Mouse (Mus musculus) heart, postnatal 0 days (tissue): Measurements from ENCODE around the gene Gm20708. TPM values are rescaled to one million over a fixed set of nuclear protein-coding genes. Genes with fewer than 3 reads are reported as not detected.

Experiments
- ATAC-seq: fragments of 200-750 bp; cut with Nextera tagmentation; 2 replicates; pipeline ENCODE4 v1.8.0; 2017; ENCODE audit warnings: low read depth, moderate number of reproducible peaks, moderate library complexity; ENCODE audit not compliant: insufficient read depth
- DNase-seq: peaks from one replicate; pipeline ENCODE4 v3.0.0-alpha.2; 2016; ENCODE audit warnings: low spot score
- H3K27ac ChIP-seq: fragments of 300-500 bp; sonication (generic); 2 replicates; pipeline ENCODE4 v1.5.1; 2014; ENCODE audit warnings: low read depth, mild to moderate bottlenecking
- H3K27me3 ChIP-seq: fragments of 300-500 bp; sonication (generic); 2 replicates; pipeline ENCODE4 v1.6.1; 2014; ENCODE audit warnings: low read length, mixed read lengths; ENCODE audit not compliant: control insufficient read depth, insufficient read depth
- H3K36me3 ChIP-seq: fragments of 300-500 bp; sonication (generic); replicated peaks from 2 replicates; pipeline ENCODE4 v1.6.1; 2014; ENCODE audit warnings: low read length, mixed read lengths; ENCODE audit not compliant: control insufficient read depth, insufficient read depth
- H3K4me1 ChIP-seq: fragments of 300-500 bp; sonication (generic); 2 replicates; pipeline ENCODE4 v1.6.1; 2014; ENCODE audit warnings: antibody characterized with exemption; ENCODE audit not compliant: control insufficient read depth, insufficient read depth
- H3K4me2 ChIP-seq: fragments of 300-500 bp; sonication (generic); 2 replicates; pipeline ENCODE4 v1.6.1; 2014; ENCODE audit warnings: low read depth, mild to moderate bottlenecking, low read length, moderate library complexity
- H3K4me3 ChIP-seq: fragments of 300-500 bp; sonication (generic); 2 replicates; pipeline ENCODE4 v1.5.1; 2014; ENCODE audit warnings: low read depth, low read length
- H3K9ac ChIP-seq: fragments of 300-500 bp; sonication (generic); replicated peaks from 2 replicates; pipeline ENCODE4 v1.6.1; 2014; ENCODE audit warnings: low read depth, low read length, mixed read lengths
- H3K9me3 ChIP-seq: fragments of 300-500 bp; sonication (generic); replicated peaks from 2 replicates; pipeline ENCODE4 v1.6.1; 2016; ENCODE audit warnings: low read length; ENCODE audit not compliant: control insufficient read depth
- CTCF ChIP-seq: IDR thresholded peaks from 2 replicates; pipeline ENCODE4 v1.5.1; 2016; ENCODE audit warnings: antibody characterized with exemption, control low read depth, low read depth
- EP300 ChIP-seq: IDR thresholded peaks from 2 replicates; pipeline ENCODE4 v1.6.1; 2016; ENCODE audit warnings: antibody characterized with exemption, low read depth
- WGBS: fragments of 180-500 bp; shearing (Covaris S2); extraction: QIAGEN DNeasy Blood & Tissue Kit; methylation state at CpG from one replicate; pipeline ENCODE4 v1.1.7; 2014; 5-methylcytosine and 5-hydroxymethylcytosine counted together
- polyA plus RNA-seq: library from polyadenylated mRNA; unstranded; fragments of >200 nt; fragmentation: Nextera tagmentation; extraction: Ambion mirVana; gene quantifications from 2 replicates; pipeline ENCODE4 v1.2.1, GENCODE M21; 2015
- total RNA-seq: library from RNA; depleted of rRNA; stranded (reverse); fragments of >200 nt; gene quantifications from 2 replicates; pipeline ENCODE4 v1.2.3, GENCODE M21; 2014; ENCODE audit warnings: low replicate concordance

Gm20708 gene
- total and polyA plus RNA-seq, 2 experiments from 2014 or later, result 0.68 to 2.6 TPM

DNA sequence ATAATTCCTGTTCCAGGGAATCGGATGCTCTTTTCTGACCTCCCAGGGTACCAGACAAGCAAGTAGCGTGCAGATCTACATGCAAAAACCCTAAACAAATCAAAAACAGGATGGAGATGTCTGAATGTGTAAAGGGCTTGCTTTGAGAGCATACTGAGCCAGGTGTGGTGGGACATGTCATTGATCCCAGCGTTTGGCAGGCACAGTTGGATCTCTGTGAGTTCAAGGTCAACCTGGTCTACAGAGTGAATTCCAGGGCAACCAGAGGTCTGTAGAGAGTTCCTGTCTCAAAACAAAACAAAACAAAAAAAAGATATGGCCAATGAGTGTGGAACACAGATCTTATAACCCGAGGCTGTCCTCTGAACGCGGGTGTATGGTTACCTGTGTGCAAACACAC is 13.9 kb downstream of the Gm20708 start:
- Histone ChIP-seq H3K9me3 (no peaks in the 10 kb centered on the region), H3K36me3 (peaks cover 25% of the 10 kb centered on the region; the same call in 1 of the 2 replicates), H3K4me1 (peaks cover 65% of the 10 kb centered on the region), H3K27me3 (no peaks in the 10 kb centered on the region), H3K27ac (peak overlapping the region; percentile 79), H3K4me2 (no peak overlapping the region), H3K4me3 (no peak overlapping the region), H3K9ac (no peak overlapping the region)
- no peak for DNase-seq
- no peak for ATAC-seq
- 81% methylated on average over 6 of the region's 6 CpGs for WGBS
- no peak for TF ChIP-seq CTCF
- no peak for TF ChIP-seq EP300

DNA sequence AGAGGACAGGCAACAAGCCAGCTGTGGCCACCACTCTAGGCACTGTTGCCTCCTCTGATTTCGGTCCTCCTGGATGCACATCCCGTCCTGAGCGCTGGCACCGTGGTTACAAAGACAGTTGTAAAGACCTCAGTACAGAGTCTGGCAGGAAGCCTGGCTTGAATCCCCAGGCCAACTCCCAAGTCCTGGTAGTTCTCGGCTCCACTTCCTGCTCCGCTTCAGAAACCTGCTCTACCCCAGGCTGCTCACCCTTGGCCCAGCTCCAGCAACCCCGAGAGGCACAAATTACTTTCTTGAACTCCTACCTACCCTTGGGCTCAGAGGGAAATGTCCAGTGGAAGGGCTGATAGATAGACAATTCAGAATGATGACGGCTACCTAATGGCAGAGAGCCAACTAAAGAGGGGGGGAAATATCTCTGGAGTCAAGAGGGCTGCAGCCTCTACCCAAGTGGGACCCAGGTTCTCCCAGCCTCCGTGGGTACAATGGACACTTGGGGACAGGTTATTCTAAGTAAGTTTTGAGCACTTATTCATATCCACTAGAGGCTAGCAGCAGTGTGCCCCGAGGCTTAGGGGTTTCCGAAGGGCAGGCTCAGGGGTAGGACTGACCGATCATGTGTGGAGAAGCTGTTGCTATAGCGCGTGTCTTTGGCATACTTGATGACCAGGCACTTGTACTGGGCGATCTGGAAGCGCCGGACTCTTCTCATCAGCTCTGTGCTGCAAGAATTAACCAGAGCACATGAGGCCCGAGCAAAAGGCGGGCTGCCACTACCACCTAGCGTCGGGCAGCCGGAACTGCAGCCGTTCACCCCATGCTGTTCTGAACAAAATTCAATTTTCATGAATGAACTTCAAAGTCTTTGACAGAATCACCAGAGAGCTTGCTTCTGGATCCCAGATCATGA is 14.8 kb downstream of the Gm20708 start:
- H3K27ac ChIP-seq, result peak overlapping the region; percentile 84
- no peaks in the 10 kb centered on the region for H3K9me3 ChIP-seq
- H3K9ac ChIP-seq, result 0 out of 2 replicates have a peak overlapping the region, but pooled peaks have one; percentile 1
- peak overlapping the region; percentile 74 for H3K4me2 ChIP-seq
- peaks cover 24% of the 10 kb centered on the region; the same call in 1 of the 2 replicates for H3K36me3 ChIP-seq
- TF ChIP-seq EP300, result peak; percentile 57; the same call in 1 of the 2 replicates
- peak; percentile 94 for TF ChIP-seq CTCF
- H3K4me3 ChIP-seq, result peak overlapping the region; percentile 48
- peaks cover 69% of the 10 kb centered on the region for H3K4me1 ChIP-seq
- no peaks in the 10 kb centered on the region for H3K27me3 ChIP-seq
- WGBS, result 2% methylated on average over 23 of the region's 23 CpGs
- ATAC-seq (peak; percentile 69), DNase-seq (peak; percentile 75)

DNA sequence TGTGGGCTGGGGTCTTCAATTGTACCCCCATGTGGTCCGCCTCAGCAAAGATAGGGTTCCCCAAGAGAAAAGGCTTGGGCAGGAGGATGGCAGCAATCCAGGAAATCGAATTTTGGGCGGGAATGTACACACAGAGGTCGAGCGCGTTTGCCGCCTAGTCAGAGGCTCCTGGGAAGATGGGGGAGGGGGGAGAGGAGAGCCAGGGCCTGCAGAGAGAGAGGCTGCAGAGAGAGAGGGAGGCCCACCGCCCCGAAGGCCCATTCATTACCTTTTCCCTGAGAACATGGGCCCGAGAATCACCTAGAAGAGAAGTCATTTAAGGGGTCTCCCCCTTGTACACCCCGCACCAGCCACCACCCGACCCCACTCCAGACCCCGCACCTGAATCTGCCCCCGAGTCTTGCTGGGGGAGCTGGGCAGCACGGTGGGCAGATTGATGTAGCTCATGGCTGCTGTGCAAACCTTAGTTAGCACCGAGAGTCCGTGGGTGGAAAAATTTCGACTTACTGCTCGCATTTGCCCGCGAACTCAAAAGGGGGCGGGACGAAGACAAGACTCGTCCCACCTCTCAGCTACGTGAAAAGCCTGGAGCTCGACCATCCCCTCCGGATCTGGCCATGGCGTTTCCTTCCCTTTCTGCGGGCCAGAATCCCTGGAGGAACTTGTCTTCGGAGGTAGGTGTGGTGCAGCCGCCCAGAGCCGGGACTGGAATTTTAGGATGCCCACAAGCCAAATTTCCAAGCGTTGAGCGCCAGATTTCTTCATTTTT is 16.0 kb downstream of the Gm20708 start, which contains the start of the genes Afmid and Tk1:
Gene Afmid, plus strand, starts transcription at position 592 of the 769 bp plus-strand sequence.
Gene Tk1, minus strand, starts transcription at position 760 of the 769 bp plus-strand sequence.
- DNase-seq, result peak; percentile 94
- Histone ChIP-seq H3K27ac (peak within 1 kb of the TSS; percentile 84), H3K9me3 (no peaks in the 10 kb centered on the region), H3K9ac (peak within 1 kb of the TSS; percentile 65), H3K36me3 (peaks cover 16% of the 10 kb centered on the region; the same call in 1 of the 2 replicates), H3K4me3 (peak within 1 kb of the TSS; percentile 48), H3K4me2 (peak within 1 kb of the TSS; percentile 74), H3K27me3 (no peaks in the 10 kb centered on the region), H3K4me1 (peaks cover 70% of the 10 kb centered on the region)
- TF ChIP-seq CTCF, result no peak
- TF ChIP-seq EP300, result peak; percentile 72; the same call in 1 of the 2 replicates
- ATAC-seq, result peak; percentile 48
- WGBS, result under 1% methylated on average over 33 of the region's 34 CpGs

DNA sequence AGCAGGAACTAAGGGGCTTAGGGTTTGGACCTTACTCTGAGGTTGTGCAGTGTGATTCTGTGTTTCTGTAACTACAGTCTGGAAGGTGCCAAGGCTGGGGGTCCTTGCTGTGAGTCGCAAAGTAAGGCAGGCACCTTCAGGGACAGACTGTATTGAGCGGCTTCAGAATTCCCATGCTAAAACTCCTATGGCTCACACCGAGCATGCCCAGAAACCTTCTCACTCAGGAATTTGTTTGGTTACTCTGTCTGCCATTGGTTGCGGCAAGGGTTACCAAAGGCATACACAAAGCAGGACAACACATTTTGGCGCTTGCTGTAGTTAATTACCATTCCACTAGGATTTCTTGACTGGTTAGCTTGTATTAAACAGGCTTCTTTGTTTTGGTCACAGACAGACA is 16.7 kb downstream of the Gm20708 start:
- Histone ChIP-seq H3K27ac (peak overlapping the region; percentile 84), H3K4me1 (peaks cover 75% of the 10 kb centered on the region), H3K4me2 (peak overlapping the region; percentile 74), H3K9me3 (no peaks in the 10 kb centered on the region), H3K4me3 (peak overlapping the region; percentile 48), H3K27me3 (no peaks in the 10 kb centered on the region), H3K9ac (peak overlapping the region; percentile 65), H3K36me3 (peaks cover 12% of the 10 kb centered on the region; the same call in 1 of the 2 replicates)
- 11% methylated on average over 5 of the region's 5 CpGs for WGBS
- ATAC-seq (0 out of 2 replicates have a peak, but pooled peaks have one; percentile 4), DNase-seq (no peak)
- 0 out of 2 replicates have a peak, but pooled peaks have one; percentile 17 for TF ChIP-seq EP300
- TF ChIP-seq CTCF, result no peak

DNA sequence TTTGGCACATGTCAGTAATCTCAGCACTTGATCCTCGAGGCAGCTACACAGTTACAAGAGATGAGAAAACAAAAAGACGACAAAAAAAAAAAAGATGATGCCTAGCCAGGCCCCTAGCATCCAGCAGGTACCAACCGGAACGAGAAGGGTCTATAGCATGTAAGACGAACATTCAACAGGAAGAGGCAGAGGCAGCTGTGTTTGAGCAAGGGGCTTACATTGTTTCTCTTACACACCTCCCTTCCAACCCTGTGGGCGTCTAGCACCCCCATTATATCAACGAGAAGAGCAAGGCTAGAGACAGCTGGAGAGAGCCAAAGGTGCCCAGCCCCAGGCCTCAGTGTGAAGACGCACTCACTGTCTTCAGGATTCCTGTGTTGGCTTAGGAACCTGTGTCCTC is 17.4 kb downstream of the Gm20708 start:
- Histone ChIP-seq H3K9me3 (no peaks in the 10 kb centered on the region), H3K27ac (peak overlapping the region; percentile 84; the same call in 1 of the 2 replicates), H3K27me3 (no peaks in the 10 kb centered on the region), H3K9ac (no peak overlapping the region), H3K4me3 (no peak overlapping the region), H3K36me3 (0 out of 2 replicates have a peak, but pooled peaks cover 5% of the 10 kb centered on the region), H3K4me2 (peak overlapping the region; percentile 74), H3K4me1 (peaks cover 76% of the 10 kb centered on the region)
- WGBS, result 53% methylated on average over 8 of the region's 8 CpGs
- TF ChIP-seq EP300 (no peak), CTCF (no peak)
- no peak for DNase-seq
- no peak for ATAC-seq
